ENCODE assay signal across 8 mouse cellular contexts in the genomic region with DNA sequence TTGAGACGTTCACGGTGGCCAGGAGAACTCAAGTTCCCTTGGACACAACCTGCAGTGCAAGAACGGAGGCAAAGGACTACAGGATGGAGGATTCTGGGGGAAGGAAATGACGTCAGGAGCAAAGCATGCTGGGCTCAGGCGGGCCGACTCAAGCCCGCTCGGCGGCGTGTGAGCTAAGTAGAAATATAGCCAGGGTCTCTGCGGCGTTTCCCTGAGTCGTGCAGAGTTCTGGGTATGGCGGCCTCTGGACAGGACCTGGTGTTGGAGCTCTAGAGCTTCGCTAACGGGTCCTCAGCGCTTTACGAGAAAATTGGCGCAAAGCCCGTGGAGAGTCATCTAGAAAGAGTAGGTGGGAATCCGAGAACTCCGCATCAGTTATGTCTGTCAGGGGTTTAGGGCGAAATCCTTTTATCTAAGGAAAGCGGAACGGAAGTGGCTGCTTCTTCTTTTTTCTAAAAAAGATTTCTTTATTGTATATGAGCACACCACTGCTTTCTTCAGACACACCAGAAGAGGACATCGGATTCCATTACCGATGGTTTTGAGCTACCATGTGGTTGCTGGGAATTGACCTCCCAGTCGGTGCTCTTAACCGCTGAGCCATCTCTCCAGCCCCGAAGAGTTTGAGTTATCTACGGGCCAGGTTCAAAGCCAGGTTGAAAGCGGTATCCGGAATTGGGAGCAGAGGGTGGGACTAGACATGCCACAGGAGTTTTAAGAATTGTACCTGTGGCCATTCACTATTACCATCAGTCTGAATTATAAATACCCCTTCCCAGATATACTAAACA. TPM values are rescaled to one million over a fixed set of nuclear protein-coding genes. Genes with fewer than 3 reads are reported as not detected.
DNase-seq lines count a peak whose midpoint lies in the region; ATAC-seq lines count a peak whose summit lies in the region.

A gene (plus strand): TSS at position 116 of the 791 bp plus-strand sequence.

- H3K4me1 ChIP-seq in forebrain, embryonic 10.5 days = peaks cover 10% of the 10 kb centered on the region
- peaks cover 10% of the 10 kb centered on the region for H3K4me1 ChIP-seq in heart, embryonic 16.5 days (ENCODE audit: control insufficient read depth, insufficient read depth, low read length)
- peaks cover 21% of the 10 kb centered on the region for H3K4me1 ChIP-seq in liver, embryonic 15.5 days (replicated peaks)
- H3K4me1 ChIP-seq in neural tube, embryonic 12.5 days = peaks cover 4% of the 10 kb centered on the region; the same call in 1 of the 2 replicates

- DNase-seq in CD8-positive naive resting alpha-beta T cell, adult 2 months (ENCODE audit: low read depth in 2 of 2, low spot score in 2 of 2) = peak; percentile 68 to 76
- peak; percentile 81 for DNase-seq in c-Kit-positive CD71-negative TER-119-negative erythroid progenitor cells, embryonic 14.5 days (ENCODE audit: low read depth)
- DNase-seq in forebrain, embryonic 10.5 days (ENCODE audit: extremely low spot score, low spot score) = peak; percentile 87
- peak; percentile 87 to 92 for DNase-seq in kidney, postnatal 36 days
- DNase-seq in telencephalon, adult 2 months (ENCODE audit: low read depth, low spot score) = peak; percentile 95

- peak within 1 kb of the TSS; percentile 81 for H3K9ac ChIP-seq in heart, embryonic 16.5 days (ENCODE audit: low read length)
- peak within 1 kb of the TSS; percentile 73 for H3K9ac ChIP-seq in liver, embryonic 15.5 days
- H3K9ac ChIP-seq in neural tube, embryonic 12.5 days = peak within 1 kb of the TSS; percentile 58

- H3K36me3 ChIP-seq in forebrain, embryonic 10.5 days (replicated peaks) = peaks cover 33% of the 10 kb centered on the region
- no peaks in the 10 kb centered on the region for H3K36me3 ChIP-seq in heart, embryonic 16.5 days (ENCODE audit: control insufficient read depth, insufficient read depth)
- H3K36me3 ChIP-seq in liver, embryonic 15.5 days (replicated peaks) = peaks cover 16% of the 10 kb centered on the region; the same call in 1 of the 2 replicates
- no peaks in the 10 kb centered on the region for H3K36me3 ChIP-seq in neural tube, embryonic 12.5 days

- peak within 1 kb of the TSS; percentile 91 for H3K27ac ChIP-seq in forebrain, embryonic 10.5 days
- H3K27ac ChIP-seq in heart, embryonic 16.5 days (ENCODE audit: low read length) = peak within 1 kb of the TSS; percentile 87
- H3K27ac ChIP-seq in liver, embryonic 15.5 days (replicated peaks) = peak within 1 kb of the TSS; percentile 86
- H3K27ac ChIP-seq in neural tube, embryonic 12.5 days = peak within 1 kb of the TSS; percentile 42

- no peaks in the 10 kb centered on the region for H3K27me3 ChIP-seq in forebrain, embryonic 10.5 days (ENCODE audit: poor library complexity, severe bottlenecking)
- H3K27me3 ChIP-seq in heart, embryonic 16.5 days (ENCODE audit: control insufficient read depth, insufficient read depth, low read length) = no peaks in the 10 kb centered on the region
- no peaks in the 10 kb centered on the region for H3K27me3 ChIP-seq in liver, embryonic 15.5 days
- no peaks in the 10 kb centered on the region for H3K27me3 ChIP-seq in neural tube, embryonic 12.5 days (replicated peaks)

- H3K9me3 ChIP-seq in forebrain, embryonic 10.5 days = no peaks in the 10 kb centered on the region
- H3K9me3 ChIP-seq in heart, embryonic 16.5 days (replicated peaks; ENCODE audit: control insufficient read depth, low read length) = no peaks in the 10 kb centered on the region
- H3K9me3 ChIP-seq in liver, embryonic 15.5 days (replicated peaks) = no peaks in the 10 kb centered on the region
- no peaks in the 10 kb centered on the region for H3K9me3 ChIP-seq in neural tube, embryonic 12.5 days

- WGBS in forebrain, embryonic 10.5 days = 1% methylated on average over 33 of the region's 33 CpGs
- under 1% methylated on average over 33 of the region's 33 CpGs for WGBS in heart, embryonic 16.5 days
- WGBS in liver, embryonic 15.5 days (ENCODE audit: insufficient replicate concordance) = under 1% methylated on average over 33 of the region's 33 CpGs
- under 1% methylated on average over 33 of the region's 33 CpGs for WGBS in neural tube, embryonic 12.5 days

- peak within 1 kb of the TSS; percentile 66 for H3K4me3 ChIP-seq in forebrain, embryonic 10.5 days
- peak within 1 kb of the TSS; percentile 70 for H3K4me3 ChIP-seq in heart, embryonic 16.5 days (ENCODE audit: low read length)
- peak within 1 kb of the TSS; percentile 74 for H3K4me3 ChIP-seq in liver, embryonic 15.5 days (replicated peaks)
- H3K4me3 ChIP-seq in neural tube, embryonic 12.5 days = peak within 1 kb of the TSS; percentile 56

- H3K4me2 ChIP-seq in heart, embryonic 16.5 days (ENCODE audit: low read depth, low read length) = peak within 1 kb of the TSS; percentile 84
- H3K4me2 ChIP-seq in liver, embryonic 15.5 days = peak within 1 kb of the TSS; percentile 84
- peak within 1 kb of the TSS; percentile 77 for H3K4me2 ChIP-seq in neural tube, embryonic 12.5 days (replicated peaks)

- ATAC-seq in heart, embryonic 16.5 days (replicated peaks; ENCODE audit: extremely low read depth, insufficient read depth, low FRiP score) = peak; percentile 95
- peak; percentile 95 for ATAC-seq in liver, embryonic 15.5 days (ENCODE audit: insufficient read depth)
- ATAC-seq in neural tube, embryonic 12.5 days (ENCODE audit: low FRiP score, low read depth) = peak; percentile 97

RNA-seq across cellular contexts. Expression of the gene that starts here (rescaled TPM):
- 64.1 and 66.8 TPM in 2 replicates for polyA plus RNA-seq in forebrain, embryonic 10.5 days (2016; fragmentation: Nextera tagmentation; extraction: Ambion mirVana)
- 26.3 and 26.8 TPM in 2 replicates for polyA plus RNA-seq in heart, embryonic 16.5 days (2015; fragmentation: Nextera tagmentation; extraction: Ambion mirVana)
- 25.6 and 28.9 TPM in 2 replicates for polyA plus RNA-seq in liver, embryonic 15.5 days (2015; fragmentation: Nextera tagmentation; extraction: Ambion mirVana)
- polyA plus RNA-seq in neural tube, embryonic 12.5 days (2016; fragmentation: Nextera tagmentation; extraction: Ambion mirVana) = 26.0 and 27.2 TPM in 2 replicates

Comparison
In these comparisons a context has a peak if more than half of its experiments do, and no peak if none do; other contexts are left out.
1. Peak in every context shown above with its lines: DNase-seq, ATAC-seq, H3K4me3 ChIP-seq and H3K27ac ChIP-seq.